Mouse (Mus musculus) ovary, postnatal 10 days (tissue): ENCODE measurements around the gene Ddx20.
"Not testable (repeated sequence)": the region's sequence is repeated elsewhere in the genome, so short reads cannot be mapped to it uniquely, and the experiment has no call there.

ENCODE experiments used
- DNase-seq: peaks from one replicate; pipeline ENCODE4 v3.0.0; 2022; ENCODE audit warnings: low spot score

Gene Ddx20

DNA sequence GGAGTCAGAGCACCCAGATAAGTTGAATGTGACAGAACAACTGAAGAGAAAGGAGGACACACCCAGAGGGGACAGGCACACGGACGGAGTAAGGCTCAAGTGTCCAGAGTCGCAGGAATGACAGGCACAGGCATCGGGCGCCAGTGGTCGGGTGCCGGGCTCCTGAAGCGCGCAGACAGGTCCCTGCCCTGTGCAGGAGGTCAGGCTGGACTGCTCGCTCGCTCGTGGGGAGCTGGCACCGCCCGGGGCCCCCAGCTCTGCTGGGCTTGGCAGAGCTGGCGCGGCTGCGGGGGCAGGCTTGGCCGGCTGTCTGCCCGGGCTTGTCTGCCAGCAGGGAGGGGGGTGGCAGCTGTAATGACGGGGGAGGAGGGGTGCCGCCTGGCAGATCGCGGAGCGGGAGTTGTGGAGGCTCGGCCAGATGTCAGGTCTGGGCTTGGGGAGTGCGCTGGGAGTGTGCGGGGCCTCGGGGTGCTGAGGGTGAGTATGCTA, 17.7 kb upstream of the Ddx20 start:
- DNase-seq: peak; percentile 31

DNA sequence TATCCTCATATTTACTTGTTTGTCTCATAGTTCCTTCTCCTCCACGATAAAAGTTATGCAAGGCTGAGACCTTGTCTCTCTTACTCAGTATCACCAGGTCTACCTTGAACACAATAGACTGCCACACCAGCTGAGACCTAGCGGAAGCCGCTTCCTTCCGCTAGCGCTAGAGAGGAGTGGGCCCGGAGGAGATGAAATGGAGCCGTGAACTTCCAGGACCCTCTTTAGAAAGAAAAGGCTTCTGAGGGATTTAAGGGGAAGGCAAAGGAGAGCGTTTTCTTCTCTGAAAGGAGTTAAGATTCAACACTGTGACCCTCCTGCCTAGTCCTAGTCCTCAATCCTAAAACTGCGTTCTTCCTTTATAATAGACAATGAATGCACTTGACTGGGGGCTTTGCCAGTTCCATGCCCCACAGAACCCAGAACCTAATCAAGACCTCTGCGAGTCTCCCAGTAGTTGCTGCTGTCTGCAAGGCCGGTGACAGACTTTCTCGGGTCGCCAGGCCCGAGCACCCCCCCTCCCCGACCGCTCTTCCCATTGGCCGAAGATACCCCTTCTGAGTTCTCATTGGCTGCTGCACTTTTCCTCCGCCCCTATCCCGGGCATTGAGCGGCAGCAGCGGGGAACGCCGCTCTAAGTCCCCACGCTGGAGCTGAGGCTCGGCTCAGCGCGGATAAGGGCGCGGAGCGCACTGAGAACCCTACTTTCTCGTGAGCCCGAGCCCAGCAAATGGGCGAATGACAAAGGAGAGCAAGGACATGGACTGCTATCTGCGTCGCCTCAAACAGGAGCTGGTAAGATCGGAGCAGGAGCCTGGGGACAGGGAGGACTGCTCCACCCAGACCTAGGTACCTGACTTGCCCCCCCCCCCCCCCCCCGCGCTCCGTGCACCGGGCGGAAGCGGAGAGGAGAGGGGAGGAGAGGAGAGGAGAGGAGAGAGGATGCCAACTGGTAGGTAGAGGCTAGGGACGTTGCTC, 16.9 kb upstream of the Ddx20 start, which contains the start of gene Inka2:
TSS of gene Inka2 (plus strand) at position 569 of the 978 bp plus-strand sequence.
- peak; percentile 25 for DNase-seq

DNA sequence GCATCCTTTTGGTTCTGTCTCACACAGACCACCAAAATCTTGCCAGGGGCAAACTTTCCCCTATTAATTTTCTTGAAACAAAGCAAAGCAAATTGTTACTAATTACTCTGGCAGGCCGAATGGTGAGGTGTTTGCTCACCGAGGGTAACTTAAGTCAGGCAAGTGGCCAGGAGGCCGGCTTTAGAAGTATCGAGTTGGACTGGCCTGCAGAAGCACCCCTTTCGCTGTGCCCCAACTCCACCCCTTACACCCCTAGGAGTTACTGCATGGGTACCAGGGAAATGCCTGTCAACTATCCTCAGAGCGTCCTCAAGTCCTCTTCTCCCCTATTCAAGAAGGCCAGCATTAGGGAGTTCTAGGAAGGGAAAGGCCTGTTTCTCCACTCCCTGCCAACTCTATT, 16.2 kb upstream of the Ddx20 start:
- no peak for DNase-seq

DNA sequence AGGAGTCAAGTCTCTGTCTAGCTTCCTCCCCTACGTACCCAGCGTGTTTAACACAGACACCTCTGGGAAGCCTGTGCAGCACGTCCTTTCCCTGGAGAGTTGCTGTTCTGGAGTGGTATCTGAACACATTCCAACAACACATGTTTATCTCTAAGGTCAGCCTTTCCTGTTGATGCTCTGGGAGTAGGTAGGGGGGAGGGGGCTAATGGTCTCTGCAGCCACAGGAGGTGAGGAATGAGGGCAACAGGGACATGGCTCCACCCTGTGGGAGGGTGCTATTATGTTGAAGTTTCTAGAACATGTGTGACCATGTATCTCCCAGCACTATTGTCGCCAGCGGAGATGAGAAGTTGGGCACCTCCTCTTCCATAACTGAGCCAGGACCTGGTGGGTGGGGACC, 14.0 kb upstream of the Ddx20 start:
- no peak for DNase-seq

DNA sequence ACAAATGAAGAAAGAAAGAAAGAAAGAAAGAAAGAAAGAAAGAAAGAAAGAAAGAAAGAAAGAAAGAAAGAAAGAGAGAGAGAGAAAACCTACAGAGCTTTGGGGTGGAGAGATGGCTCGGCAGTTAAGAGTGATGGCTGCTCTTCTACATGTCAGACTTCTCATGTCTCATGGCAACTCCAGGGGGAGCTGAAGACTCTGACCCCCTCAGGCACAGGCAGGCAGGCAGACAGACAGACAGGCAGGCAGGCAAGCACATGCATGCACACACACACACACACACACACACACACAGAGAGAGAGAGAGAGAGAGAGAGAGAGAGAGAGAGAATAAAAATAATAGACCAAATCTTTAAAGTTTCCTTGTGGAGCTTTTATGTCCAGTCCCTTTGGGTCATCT, 13.4 kb upstream of the Ddx20 start:
- DNase-seq: not testable (repeated sequence)

DNA sequence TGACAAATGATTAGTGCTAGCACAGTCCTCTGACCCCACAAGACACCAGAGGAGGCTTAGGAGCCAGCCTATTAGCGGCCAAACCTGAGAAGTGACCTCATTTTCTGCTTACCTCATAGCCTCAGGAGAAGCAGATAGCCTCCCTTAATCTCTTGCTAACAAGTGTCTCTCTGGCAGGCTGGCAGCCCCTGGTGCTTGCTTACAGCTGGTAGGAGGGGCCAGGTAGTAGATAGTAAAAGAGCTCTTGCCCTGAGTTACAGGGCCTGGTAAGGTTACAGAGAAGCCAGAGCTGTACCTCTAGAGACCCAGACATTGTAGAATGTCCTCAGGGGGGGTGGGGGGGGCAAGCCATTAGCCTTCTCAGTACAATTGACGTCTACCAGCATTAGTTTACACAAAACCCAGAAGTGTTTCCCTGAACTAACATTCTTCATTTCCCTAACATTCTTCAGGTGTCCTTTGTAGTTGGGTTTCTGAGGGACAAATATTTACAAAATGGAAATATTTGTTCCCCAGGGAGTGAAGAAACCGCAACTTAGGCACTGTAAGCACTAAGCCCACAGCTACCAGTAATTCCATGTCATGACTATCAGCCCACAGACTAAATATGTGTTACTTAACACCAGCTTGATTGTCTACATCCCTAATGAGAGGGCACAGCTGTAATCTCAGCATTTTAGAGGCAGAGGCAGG, 12.0 kb upstream of the Ddx20 start:
- no peak for DNase-seq

DNA sequence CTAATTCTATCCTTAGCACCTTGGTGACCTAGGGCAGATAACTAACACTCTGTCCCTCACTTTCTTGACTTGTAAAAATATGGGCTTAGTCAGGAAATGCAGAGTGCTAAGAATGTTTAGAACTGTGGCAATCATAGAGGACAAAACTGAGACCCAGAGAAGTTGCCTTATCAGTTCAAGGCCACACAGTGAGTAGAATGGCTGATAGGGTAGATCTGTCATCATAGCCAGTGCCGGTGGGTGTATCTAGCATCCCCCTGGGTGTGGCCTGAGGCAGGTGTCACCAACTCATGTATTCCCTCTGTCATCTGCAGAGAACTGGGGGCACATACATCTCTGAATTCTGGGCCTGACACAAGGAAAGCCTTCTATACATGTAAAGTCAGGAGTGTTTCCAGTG, 10.9 kb upstream of the Ddx20 start:
- DNase-seq: no peak

DNA sequence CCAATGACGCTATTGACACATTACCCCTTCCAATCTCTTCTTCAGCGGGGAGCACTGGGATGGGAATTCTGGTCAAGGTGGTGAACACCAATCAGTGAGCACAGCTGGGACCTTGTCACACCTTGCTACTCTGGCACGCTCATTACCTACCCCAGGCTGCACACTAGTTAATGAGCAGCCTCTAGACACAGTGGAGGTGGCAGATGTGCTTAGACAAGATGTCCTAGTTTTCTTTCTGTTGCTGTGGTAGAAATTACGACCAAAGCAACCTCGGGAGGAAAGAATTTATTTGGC, 9.7 kb upstream of the Ddx20 start:
- DNase-seq: no peak

DNA sequence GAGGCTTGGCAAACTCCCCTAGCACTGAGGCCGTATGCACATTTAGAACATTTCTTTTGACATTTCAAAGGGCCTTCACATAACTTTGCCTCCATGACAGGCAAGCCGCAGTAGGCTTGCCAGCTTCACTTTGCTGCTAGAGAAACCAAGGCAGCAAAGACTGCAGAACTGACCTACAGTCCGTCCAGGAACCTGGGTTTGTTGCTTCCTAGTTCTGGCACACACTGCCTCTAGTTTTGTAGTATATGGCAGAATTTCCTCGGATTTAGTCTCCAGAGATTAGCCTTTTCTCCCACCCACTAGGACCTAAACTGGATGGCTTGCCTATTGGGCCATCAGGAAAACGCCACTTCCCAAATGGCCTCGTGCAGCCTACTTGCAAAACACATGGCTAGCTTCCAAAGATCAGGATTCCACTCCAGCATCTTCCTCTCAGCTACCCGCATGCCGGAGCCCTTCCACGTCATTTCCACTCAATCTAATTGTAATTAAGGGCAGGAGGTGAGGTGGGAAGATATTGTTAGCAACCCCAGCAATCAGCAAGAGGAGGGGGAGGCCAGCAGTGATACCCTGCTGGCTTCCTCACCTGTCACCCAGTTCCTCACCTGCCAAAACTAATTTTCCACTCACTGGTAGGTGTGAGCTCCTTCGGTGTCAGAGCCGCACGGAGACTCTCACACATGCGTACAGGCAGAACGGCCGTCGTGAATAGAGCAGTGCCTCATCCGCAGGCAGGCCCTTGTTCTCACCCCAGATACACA, 9.2 kb upstream of the Ddx20 start:
- DNase-seq: no peak

DNA sequence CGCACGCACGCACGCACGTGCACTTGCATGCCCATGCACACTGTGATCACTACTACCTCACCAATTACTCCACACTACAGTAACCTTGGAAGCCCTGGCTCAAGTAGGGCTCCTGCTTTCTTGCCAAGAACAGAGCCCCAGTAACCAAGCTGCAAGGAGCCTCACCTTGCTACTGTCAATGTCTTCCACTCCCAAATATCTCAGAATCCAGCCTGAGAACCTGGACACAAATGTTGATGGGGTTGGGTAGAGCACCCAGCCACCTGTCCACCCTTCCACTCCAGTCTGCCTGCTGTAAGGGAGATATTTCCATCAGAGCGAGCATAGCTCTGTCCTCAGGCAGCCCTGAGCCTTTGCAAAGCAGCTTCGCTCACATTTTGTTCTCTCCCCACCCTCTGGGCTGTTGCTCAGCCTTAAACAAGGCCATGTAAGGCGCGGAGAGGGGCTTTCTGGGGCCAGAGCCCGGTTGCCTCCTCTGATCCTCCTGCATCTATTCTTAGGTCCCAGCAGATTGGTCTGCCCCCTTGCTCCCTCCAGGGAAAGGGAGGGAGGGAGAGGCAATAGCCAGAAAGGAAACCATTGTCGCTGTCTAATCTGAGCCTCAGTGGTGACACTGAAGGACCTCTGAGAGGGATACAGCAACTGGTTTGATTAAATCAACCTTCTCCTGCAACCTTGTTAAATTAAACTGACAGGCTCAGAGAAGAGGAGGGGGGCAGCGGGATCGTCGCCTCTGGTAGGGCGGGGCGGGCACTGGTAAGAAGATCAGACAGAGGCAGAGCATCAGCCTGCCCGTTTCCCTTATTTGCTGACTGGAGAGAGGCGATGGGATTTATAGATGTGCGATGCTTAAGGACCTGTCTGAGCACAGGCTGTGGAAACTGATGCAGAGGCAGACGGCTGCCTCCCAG, 8.4 kb upstream of the Ddx20 start:
- no peak for DNase-seq

DNA sequence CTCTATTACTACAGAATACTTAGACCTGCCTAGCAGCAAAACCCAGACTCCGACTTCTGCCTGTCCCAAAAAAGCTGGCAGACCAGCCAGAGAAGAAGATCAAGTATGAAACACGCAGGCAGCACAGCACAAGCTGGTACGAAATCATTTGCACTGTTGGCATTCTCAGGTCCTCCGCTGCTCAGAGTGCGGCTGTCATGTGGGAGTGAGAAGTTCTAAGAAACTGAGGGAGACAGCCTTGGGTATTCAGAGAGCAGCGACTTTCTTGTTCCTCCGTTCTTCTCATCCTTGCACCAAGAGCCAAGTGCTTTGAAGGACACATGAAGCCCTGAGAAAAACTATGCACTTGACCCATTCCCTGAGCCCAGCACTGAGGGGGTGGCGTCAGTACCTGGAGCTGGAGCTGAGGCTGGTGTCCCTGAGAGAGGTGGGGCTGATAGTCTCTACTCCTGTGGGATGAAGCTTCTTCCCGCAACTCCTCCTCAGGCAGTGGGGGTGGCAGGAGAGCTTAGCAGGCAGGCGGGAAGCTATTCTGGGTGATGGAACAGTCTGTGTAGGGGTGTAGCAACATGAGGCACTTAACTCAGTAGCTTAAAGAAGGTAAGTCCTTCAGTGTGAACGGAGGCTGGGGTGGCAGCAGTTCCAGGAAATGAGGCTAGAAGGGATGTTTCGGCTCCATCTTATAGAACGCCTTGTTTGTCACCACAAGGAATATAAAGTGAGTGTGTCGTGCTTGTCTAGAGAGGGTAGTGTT, 6.1 kb upstream of the Ddx20 start:
- no peak for DNase-seq

DNA sequence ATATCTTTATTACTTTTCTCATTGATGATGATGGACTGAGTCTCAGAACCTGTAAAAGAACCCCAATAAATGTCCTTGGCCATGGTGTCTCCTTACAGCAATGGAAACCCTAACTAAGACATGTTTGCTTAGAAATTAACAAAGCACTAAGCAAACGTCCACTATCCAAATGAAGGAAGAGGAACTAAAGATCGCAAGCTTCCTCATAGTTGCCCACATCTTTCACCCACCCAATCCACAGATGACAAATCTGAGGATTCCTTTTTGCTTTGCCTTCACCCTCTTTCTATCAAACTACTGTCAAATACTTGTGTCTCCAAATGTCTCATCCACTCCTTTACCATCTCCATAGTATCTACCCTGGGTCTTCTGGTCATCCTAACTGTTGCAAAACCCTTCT, 1.2 kb upstream of the Ddx20 start:
- DNase-seq: no peak

DNA sequence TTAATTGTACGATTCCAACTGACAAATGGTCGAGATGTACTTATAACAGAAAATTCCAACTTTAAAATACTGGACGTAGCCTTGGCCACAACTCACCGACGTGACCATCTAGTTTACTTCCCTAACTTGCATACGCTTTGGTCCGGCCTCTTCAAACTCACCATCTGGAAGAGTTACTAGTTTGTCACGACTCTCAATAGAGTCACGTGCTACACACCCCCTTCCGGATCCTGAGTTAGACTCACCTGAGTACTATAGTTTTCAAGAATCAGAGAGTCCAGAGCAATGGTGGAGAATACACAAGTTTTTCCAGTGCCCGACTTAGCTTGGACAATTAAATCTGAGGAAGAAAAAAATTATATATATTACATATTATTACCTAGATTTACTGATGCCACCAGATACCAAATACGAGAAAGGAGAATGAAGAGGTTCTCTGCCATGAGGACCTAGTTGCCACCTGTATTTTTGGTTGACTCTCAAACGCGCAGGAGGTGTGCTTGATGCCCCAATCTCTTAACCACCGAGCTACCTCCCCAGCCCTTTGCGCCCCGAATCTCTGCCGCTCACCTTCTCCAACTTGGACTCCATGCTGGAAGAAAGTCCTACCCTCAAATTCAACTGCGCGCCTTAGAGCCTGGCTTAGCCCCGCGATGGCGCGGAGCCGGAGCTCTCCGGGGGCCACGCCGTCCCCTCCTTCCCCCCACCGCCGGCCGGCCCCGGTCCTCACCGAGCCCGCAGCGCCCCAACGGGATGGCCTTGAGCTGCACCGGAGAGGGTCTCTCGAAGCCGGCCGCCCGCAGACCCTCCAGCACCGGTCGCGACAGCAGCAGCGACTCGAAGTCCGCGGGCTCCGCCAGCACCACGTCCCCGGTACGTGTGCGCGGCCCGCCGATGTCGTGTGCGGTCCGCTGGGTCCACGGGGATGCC, 715 bp downstream of the Ddx20 start:
- no peak for DNase-seq

DNA sequence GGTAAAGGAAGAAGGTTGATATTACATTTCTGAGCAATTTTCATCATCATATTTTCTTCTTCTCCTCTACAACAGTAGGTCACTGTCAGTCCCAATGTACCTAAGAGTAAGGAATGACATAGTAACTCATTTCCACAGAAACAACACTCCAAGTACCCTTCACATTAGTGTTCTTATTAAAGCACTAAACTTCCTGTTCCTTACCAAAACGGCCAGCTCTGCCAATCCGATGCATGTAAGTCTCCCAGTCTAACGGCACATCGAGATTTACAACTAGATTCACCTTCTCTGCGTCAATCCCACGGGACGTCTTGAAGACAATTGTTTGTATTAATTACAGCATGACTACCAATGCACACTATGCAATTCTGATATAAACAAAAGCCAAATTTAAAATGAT, 7.0 kb downstream of the Ddx20 start:
- no peak for DNase-seq

DNA sequence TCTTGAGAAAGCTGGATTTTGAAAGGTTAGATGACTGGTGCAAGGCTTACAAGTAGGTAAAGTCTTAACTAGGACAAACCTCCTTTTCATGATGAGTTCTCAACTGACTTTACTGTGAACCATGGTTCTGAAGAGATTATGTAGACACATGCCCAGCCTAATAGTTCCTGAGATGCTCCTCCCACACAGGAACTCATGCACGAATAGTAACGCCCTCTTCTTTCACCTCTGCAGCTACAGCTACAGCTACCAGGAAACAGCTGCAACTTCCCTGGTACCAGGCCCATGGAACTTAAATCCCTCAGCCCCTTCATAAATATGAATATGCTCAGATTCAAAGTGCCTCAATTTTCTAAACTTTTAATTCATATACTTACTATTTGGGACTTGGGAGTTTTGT, 11.4 kb downstream of the Ddx20 start:
- no peak for DNase-seq

DNA sequence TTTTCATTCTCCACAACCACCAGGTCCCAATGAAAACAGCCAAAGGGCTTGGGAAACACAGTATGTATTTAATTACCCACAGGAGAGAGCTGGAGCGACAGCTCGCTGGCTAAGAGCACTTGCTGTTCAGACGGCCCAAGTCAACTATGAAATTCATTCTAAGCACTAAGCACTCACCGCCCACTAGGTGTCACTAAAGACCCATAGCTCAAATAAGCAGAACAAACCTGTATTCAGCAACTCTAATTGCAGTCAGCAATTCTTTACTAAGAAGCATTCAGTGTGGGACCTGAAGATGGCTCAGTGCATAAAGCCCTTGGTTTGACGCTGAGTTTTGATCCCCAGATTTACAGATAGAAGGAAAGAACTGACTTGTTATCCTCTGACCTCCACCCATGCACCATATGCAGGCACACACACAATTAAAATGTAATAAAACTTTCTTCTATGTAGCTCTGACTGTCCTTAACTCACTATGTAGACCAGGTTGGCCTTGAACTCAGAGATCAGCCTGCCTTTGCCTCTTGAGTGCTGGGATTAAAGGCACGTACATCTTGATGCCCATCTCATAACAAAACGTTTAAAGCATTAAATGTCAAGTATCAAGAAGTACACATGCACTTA, 12.7 kb downstream of the Ddx20 start:
- DNase-seq: no peak

DNA sequence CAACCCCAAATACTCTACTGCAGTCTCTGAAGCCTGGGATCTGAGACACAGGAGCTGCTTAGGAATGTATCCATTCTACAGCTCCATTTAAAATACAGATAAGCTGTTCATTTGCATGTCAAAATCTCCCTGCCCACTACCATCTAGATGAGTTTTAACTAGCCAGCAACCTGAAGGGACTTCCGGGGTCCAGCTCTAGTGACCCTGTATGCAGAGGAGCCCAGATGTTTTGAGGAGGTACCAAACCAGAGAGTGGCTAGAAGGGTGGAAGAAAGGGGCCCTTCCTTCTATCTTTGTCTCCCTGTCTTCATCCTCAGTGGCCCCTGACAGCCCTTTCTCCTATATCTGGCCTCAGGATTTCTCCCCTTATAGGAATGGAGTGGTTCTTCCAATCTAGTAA, 16.6 kb downstream of the Ddx20 start:
- DNase-seq: no peak

DNA sequence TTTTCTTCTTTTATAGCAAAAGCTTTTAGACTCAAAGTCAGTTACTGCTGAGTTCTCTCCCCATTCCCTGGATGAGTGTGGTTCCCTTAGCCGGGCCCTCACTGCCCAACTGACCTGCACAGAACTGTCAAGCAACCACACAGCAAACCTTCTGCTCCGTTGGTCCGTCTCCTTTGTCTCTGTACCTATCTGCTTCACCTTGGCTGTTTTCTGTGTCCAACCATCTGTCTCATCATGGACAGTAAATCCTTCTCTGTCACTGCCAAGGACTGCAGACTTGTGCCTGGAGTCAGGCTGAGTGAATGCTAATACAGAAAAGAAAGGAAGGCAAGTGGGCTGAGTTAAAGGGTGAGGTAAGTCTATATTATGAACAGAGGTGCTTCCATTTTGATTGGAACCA, 17.6 kb downstream of the Ddx20 start:
- DNase-seq: no peak

DNA sequence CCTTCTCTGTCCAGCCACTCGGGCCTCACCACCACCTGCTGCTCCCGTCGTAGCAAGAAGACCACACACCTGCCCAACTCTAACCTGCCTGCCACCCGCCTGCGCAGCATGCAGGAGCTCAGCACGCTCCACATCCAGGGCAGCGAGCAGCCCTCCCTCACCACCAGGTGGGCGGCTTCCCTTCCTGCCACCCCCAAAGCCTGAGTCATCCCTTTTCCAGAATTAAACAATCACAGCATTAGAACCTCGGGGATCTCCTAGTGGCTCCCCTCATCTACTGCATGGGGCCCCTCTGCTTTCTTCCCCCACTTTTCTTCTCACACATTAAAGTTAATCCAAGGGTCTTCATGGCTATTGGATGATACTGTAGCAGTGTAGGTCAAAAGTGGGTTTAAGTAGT, 19.2 kb downstream of the Ddx20 start:
- DNase-seq: no peak
